Mouse (Mus musculus): Measurements from ENCODE around the gene Abca8a. TPM values are rescaled to one million over a fixed set of nuclear protein-coding genes. Genes with fewer than 3 reads are reported as not detected.

Abca8a gene
- polyA plus RNA-seq, 1 experiment = 1.2 TPM

DNA sequence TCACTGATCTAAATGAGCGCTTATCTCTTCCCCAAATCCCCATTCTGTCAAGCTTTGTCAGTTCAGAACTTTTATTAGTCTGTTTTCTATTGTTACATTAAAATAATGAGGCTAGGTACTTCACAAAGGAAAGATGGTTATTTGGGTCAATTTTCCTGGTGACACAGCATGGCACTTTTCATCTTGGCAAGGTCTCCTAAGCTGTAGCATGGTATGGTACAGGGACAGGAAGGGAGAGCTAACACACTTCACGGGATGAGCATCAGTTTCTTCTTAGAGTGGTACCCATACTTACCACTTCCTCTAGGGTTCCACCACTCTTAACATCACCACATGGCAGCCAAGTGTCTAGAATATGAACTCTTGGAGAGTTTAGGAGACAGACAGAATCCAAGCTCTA, 113.9 kb downstream of the Abca8a start:
- Histone ChIP-seq H3K4me3 (replicated peaks; ENCODE audit: control insufficient read depth, low read depth, low read length) (no peak overlapping the region), H3K27ac (ENCODE audit: control insufficient read depth, insufficient read depth, low read depth, low read length, poor library complexity) (no peak overlapping the region), H3K4me1 (ENCODE audit: control insufficient read depth, insufficient read depth, low read length) (no peaks in the 10 kb centered on the region)
- TF ChIP-seq POLR2A (IDR thresholded peaks at IDR 0.05; ENCODE audit: borderline replicate concordance, control insufficient read depth, low read depth, low read length) (no peak), CTCF (IDR thresholded peaks at IDR 0.05; ENCODE audit: control insufficient read depth, insufficient read depth, low read length) (no peak)
- 75% methylated on average over 2 of the region's 2 CpGs for WGBS

Other genes starting within 250 kb of the Abca8a start
- 0.38 TPM in 1 of 2 replicates, not detected in the other for gene Abca8b, start 100.1 kb downstream of the Abca8a start, polyA plus RNA-seq (2011; ENCODE audit: insufficient read depth, insufficient read length, low replicate concordance, missing spikeins)
- 0.75 and 2.1 TPM in 2 replicates for gene Abca9, start 72.2 kb upstream of the Abca8a start, polyA plus RNA-seq (2011; ENCODE audit: insufficient read depth, insufficient read length, low replicate concordance, missing spikeins)
- 0.18 TPM in 1 of 2 replicates, not detected in the other for gene Abca6, start 155.8 kb upstream of the Abca8a start, polyA plus RNA-seq (2011; ENCODE audit: insufficient read depth, insufficient read length, low replicate concordance, missing spikeins)
- 1.0 TPM in 1 of 2 replicates, not detected in the other for gene Abca5, start 241.7 kb upstream of the Abca8a start, polyA plus RNA-seq (2011; ENCODE audit: insufficient read depth, insufficient read length, low replicate concordance, missing spikeins)